Mouse (Mus musculus) heart, postnatal 0 days (tissue): ENCODE results near the gene Slc16a4.

Experiments
- CTCF ChIP-seq: IDR thresholded peaks from 2 replicates; pipeline ENCODE4 v1.5.1; 2016; ENCODE audit warnings: antibody characterized with exemption, control low read depth, low read depth
- EP300 ChIP-seq: IDR thresholded peaks from 2 replicates; pipeline ENCODE4 v1.6.1; 2016; ENCODE audit warnings: antibody characterized with exemption, low read depth

DNA sequence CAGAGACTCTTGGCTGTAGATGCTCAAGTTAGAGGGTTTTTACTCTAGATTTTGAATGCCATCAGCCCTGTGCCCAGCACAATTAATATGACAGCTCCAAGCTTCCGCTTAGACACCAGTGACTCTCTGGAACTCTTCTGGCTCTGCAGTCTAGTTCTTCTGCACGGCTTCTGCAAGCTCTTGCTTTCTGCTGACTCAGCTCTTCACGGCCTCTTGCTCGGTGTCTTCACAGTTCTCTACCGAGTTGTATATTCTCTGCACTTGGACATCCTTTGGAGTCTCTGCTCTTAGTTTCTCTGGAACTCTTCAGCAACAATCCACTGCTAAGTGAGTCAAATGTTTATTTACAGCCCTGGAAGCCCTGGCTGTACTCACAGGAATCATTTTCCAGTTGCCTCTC lies 37.1 kb upstream of the Slc16a4 start:
- TF ChIP-seq EP300 (no peak), CTCF (no peak)
